Mouse (Mus musculus) liver, embryonic 14.5 days (tissue): ENCODE measurements around the gene Sgcd.

Experiments used
- CTCF ChIP-seq: IDR thresholded peaks from 2 replicates; pipeline ENCODE4 v1.5.1; 2016; ENCODE audit warnings: antibody characterized with exemption, low read depth, control low read depth
- EP300 ChIP-seq: IDR thresholded peaks from 2 replicates; pipeline ENCODE4 v1.6.1; 2016; ENCODE audit warnings: antibody characterized with exemption, low read depth

GRCm38 (mm10) chr11:47120874-47121273 is 867.9 kb downstream of the Sgcd start:
- TF ChIP-seq CTCF (no peak), EP300 (no peak)
